Mouse (Mus musculus) stomach, embryonic 14.5 days (tissue): ENCODE results near the gene Cma1. TPM values are rescaled to one million over a fixed set of nuclear protein-coding genes. Genes with fewer than 3 reads are reported as not detected.
A peak's percentile ranks its signal among the peaks of the same experiment; 100 is the strongest.

Source experiments
- ATAC-seq: fragments of 200-750 bp; cut with Nextera tagmentation; 2 replicates; pipeline ENCODE4 v1.8.0; 2017; ENCODE audit warnings: low read depth, moderate TSS enrichment; ENCODE audit not compliant: insufficient number of reproducible peaks, insufficient read depth, low FRiP score
- H3K27ac ChIP-seq: fragments of 300-500 bp; sonication (generic); 2 replicates; pipeline ENCODE4 v1.5.1; 2014; ENCODE audit warnings: mild to moderate bottlenecking, low read length, moderate library complexity, mixed read lengths
- H3K27me3 ChIP-seq: fragments of 300-500 bp; sonication (generic); 2 replicates; pipeline ENCODE4 v1.6.1; 2014; ENCODE audit warnings: low read length, control low read depth, mixed read lengths; ENCODE audit not compliant: control insufficient read depth, insufficient read depth
- H3K36me3 ChIP-seq: fragments of 300-500 bp; sonication (generic); 2 replicates; pipeline ENCODE4 v1.6.1; 2014; ENCODE audit warnings: mild to moderate bottlenecking, control low read depth, low read length, moderate library complexity, mixed read lengths; ENCODE audit not compliant: control insufficient read depth, insufficient read depth
- H3K4me1 ChIP-seq: fragments of 300-500 bp; sonication (generic); 2 replicates; pipeline ENCODE4 v1.6.1; 2014; ENCODE audit warnings: low read length, control low read depth, mixed read lengths; ENCODE audit not compliant: control insufficient read depth, insufficient read depth
- H3K4me2 ChIP-seq: fragments of 300-500 bp; sonication (generic); replicated peaks from 2 replicates; pipeline ENCODE4 v1.6.1; 2014; ENCODE audit warnings: low read depth, low read length, control low read depth
- H3K4me3 ChIP-seq: fragments of 300-500 bp; sonication (generic); 2 replicates; pipeline ENCODE4 v1.5.1; 2014; ENCODE audit warnings: low read depth, low read length, control low read depth
- H3K9ac ChIP-seq: fragments of 300-500 bp; sonication (generic); replicated peaks from 2 replicates; pipeline ENCODE4 v1.6.1; 2014; ENCODE audit warnings: low read depth, mild to moderate bottlenecking, control low read depth, low read length, moderate library complexity, mixed read lengths
- H3K9me3 ChIP-seq: fragments of 300-500 bp; sonication (generic); 2 replicates; pipeline ENCODE4 v1.6.1; 2016; ENCODE audit warnings: low read depth, low read length, control low read depth; ENCODE audit not compliant: control insufficient read depth
- WGBS: fragments of 180-500 bp; shearing (Covaris S2); extraction: QIAGEN DNeasy Blood & Tissue Kit; methylation state at CpG from one replicate; pipeline ENCODE4 v1.1.7; 2014; 5-methylcytosine and 5-hydroxymethylcytosine counted together
- polyA plus RNA-seq: library from polyadenylated mRNA; unstranded; fragments of >200 nt; fragmentation: Nextera tagmentation; extraction: Ambion mirVana; gene quantifications from 2 replicates; pipeline ENCODE4 v1.2.1, GENCODE M21; 2014

Cma1 gene
- polyA plus RNA-seq, 1 experiment from 2014 or later: 3.4 TPM

GRCm38 (mm10) chr14:55899701-55900413 is 44.6 kb downstream of the Cma1 start, which contains the start of gene Sdr39u1:
Gene Sdr39u1 (minus strand): TSS chr14:55900293.
- peak; percentile 92 for ATAC-seq
- peaks cover 13% of the 10 kb centered on the region; the same call in 1 of the 2 replicates for H3K4me1 ChIP-seq
- peak within 1 kb of the TSS; percentile 85 for H3K4me2 ChIP-seq
- H3K4me3 ChIP-seq: peak within 1 kb of the TSS; percentile 36
- H3K9me3 ChIP-seq: no peaks in the 10 kb centered on the region
- no peaks in the 10 kb centered on the region for H3K27me3 ChIP-seq
- peak within 1 kb of the TSS; percentile 37 for H3K9ac ChIP-seq
- WGBS: under 1% methylated on average over 39 of the region's 39 CpGs
- peak within 1 kb of the TSS; percentile 87 for H3K27ac ChIP-seq
- H3K36me3 ChIP-seq: peaks cover 35% of the 10 kb centered on the region

GRCm38 (mm10) chr14:55898947-55899346 is 45.5 kb downstream of the Cma1 start:
- Histone ChIP-seq H3K4me3 (no peak overlapping the region), H3K4me2 (peak overlapping the region; percentile 85; the same call in 1 of the 2 replicates), H3K4me1 (peaks cover 13% of the 10 kb centered on the region; the same call in 1 of the 2 replicates), H3K9me3 (no peaks in the 10 kb centered on the region), H3K36me3 (peaks cover 43% of the 10 kb centered on the region), H3K27me3 (no peaks in the 10 kb centered on the region), H3K9ac (no peak overlapping the region), H3K27ac (peak overlapping the region; percentile 87; the same call in 1 of the 2 replicates)
- 80% methylated on average over 7 of the region's 7 CpGs for WGBS
- no peak for ATAC-seq

- Histone ChIP-seq H3K27ac (no peak overlapping the region), H3K36me3 (peaks cover 51% of the 10 kb centered on the region), H3K9ac (no peak overlapping the region), H3K4me3 (no peak overlapping the region), H3K4me2 (no peak overlapping the region), H3K4me1 (peaks cover 13% of the 10 kb centered on the region; the same call in 1 of the 2 replicates), H3K9me3 (no peaks in the 10 kb centered on the region), H3K27me3 (no peaks in the 10 kb centered on the region)
- WGBS: 88% methylated on average over 12 of the region's 12 CpGs
- ATAC-seq: no peak
Observed at GRCm38 (mm10) chr14:55897671-55898070, 46.8 kb downstream of the Cma1 start.

Other genes starting within 250 kb of the Cma1 start
- 19.5 and 21.3 TPM in 2 replicates for gene Tgm1, start 230.7 kb downstream of the Cma1 start, polyA plus RNA-seq
- gene Rabggta, start 222.4 kb downstream of the Cma1 start, polyA plus RNA-seq: 30.0 and 31.0 TPM in 2 replicates
- 83.0 and 99.4 TPM in 2 replicates for gene Dhrs1, start 199.0 kb downstream of the Cma1 start, polyA plus RNA-seq
- 36.6 and 38.8 TPM in 2 replicates for gene Nop9, start 199.0 kb downstream of the Cma1 start, polyA plus RNA-seq
- 2.3 and 2.6 TPM in 2 replicates for gene Cideb, start 186.2 kb downstream of the Cma1 start, polyA plus RNA-seq
- gene Ltb4r2, start 183.2 kb downstream of the Cma1 start, polyA plus RNA-seq: 0.13 and 0.52 TPM in 2 replicates
- gene Ltb4r1, start 178.7 kb downstream of the Cma1 start, polyA plus RNA-seq: 0.42 and 0.88 TPM in 2 replicates
- gene Adcy4, start 160.6 kb downstream of the Cma1 start, polyA plus RNA-seq: 4.3 and 5.8 TPM in 2 replicates
- gene Ripk3, start 155.8 kb downstream of the Cma1 start, polyA plus RNA-seq: 25.3 and 32.3 TPM in 2 replicates
- 54.9 and 56.6 TPM in 2 replicates for gene Nfatc4, start 121.5 kb downstream of the Cma1 start, polyA plus RNA-seq
- gene Nynrin, start 90.7 kb downstream of the Cma1 start, polyA plus RNA-seq: 14.2 and 17.2 TPM in 2 replicates
- gene Cbln3, start 60.3 kb downstream of the Cma1 start, polyA plus RNA-seq: 0.36 and 0.45 TPM in 2 replicates
- gene Khnyn, start 59.7 kb downstream of the Cma1 start, polyA plus RNA-seq: 10.4 TPM in 2 replicates
- gene Sdr39u1, start 44.4 kb downstream of the Cma1 start, polyA plus RNA-seq: 64.4 and 71.5 TPM in 2 replicates
- gene Cma2, start 6.3 kb upstream of the Cma1 start, polyA plus RNA-seq: not detected in 2 replicates
- 0.58 and 0.86 TPM in 2 replicates for gene Mcpt1, start 73.3 kb upstream of the Cma1 start, polyA plus RNA-seq
- gene Mcpt9, start 85.8 kb upstream of the Cma1 start, polyA plus RNA-seq: not detected in 2 replicates
- 0.64 and 1.0 TPM in 2 replicates for gene Mcpt2, start 97.4 kb upstream of the Cma1 start, polyA plus RNA-seq
- 0.52 and 1.2 TPM in 2 replicates for gene Mcpt4, start 117.6 kb upstream of the Cma1 start, polyA plus RNA-seq
- 1.0 and 1.5 TPM in 2 replicates for gene Mcpt8, start 140.6 kb upstream of the Cma1 start, polyA plus RNA-seq
- gene Ctsg, start 157.9 kb upstream of the Cma1 start, polyA plus RNA-seq: 0.43 and 0.51 TPM in 2 replicates
- not detected in 2 replicates for gene Gzme, start 175.9 kb upstream of the Cma1 start, polyA plus RNA-seq
- not detected in 2 replicates for gene Gzmd, start 187.9 kb upstream of the Cma1 start, polyA plus RNA-seq
- gene Gzmg, start 214.9 kb upstream of the Cma1 start, polyA plus RNA-seq: not detected in 2 replicates
- not detected in 2 replicates for gene Gzmn, start 229.9 kb upstream of the Cma1 start, polyA plus RNA-seq